Mouse (Mus musculus) CH12.LX (cell line): Measurements from ENCODE around the gene Angel2. TPM values are rescaled to one million over a fixed set of nuclear protein-coding genes. Genes with fewer than 3 reads are reported as not detected.
A peak's percentile ranks its signal among the peaks of the same experiment; 100 is the strongest.

Source experiments
- DNase-seq: peaks from one replicate; pipeline ENCODE4 v3.0.0-alpha.2; 2013; ENCODE audit errors: extremely low read depth
- H3K27ac ChIP-seq: 2 replicates; pipeline ENCODE4 v1.5.1; 2012; ENCODE audit warnings: low read depth, mild to moderate bottlenecking, control low read depth, moderate library complexity; ENCODE audit not compliant: insufficient read depth
- H3K27me3 ChIP-seq: replicated peaks from 2 replicates; pipeline ENCODE3; 2012; ENCODE audit warnings: inconsistent platforms
- H3K36me3 ChIP-seq, 2 experiments: replicated peaks in 1 of 2; 2 replicates each; pipeline versions ENCODE3 to v1.6.1; 2012; ENCODE audit warnings: inconsistent platforms in 1 of 2, low read length in 1 of 2, mild to moderate bottlenecking in 1 of 2, mixed read lengths in 1 of 2, moderate library complexity in 1 of 2; ENCODE audit not compliant: control insufficient read depth in 1 of 2, insufficient read depth in 1 of 2
- H3K4me1 ChIP-seq, 2 experiments: 2 replicates each; pipeline ENCODE4 v1.6.1; 2012; ENCODE audit warnings: inconsistent platforms in 1 of 2, moderate library complexity in 1 of 2; ENCODE audit not compliant: insufficient read depth in 2 of 2, control insufficient read depth in 1 of 2
- H3K4me2 ChIP-seq: 2 replicates; pipeline ENCODE4 v1.6.1; 2012; ENCODE audit warnings: low read depth, mild to moderate bottlenecking, control low read depth; ENCODE audit not compliant: poor library complexity, insufficient read depth, severe bottlenecking
- H3K4me3 ChIP-seq, 3 experiments: fragments of 150-350 bp in 1 of 3; sonication (generic) in 1 of 3; replicated peaks in 1 of 3; 2 replicates each; pipeline versions ENCODE3 to v1.5.1; 2011 to 2012; ENCODE audit warnings: low read depth in 2 of 3, low read length in 2 of 3, mild to moderate bottlenecking in 2 of 3, moderate library complexity in 2 of 3, control low read depth in 1 of 3, improper control_type of control experiment in 1 of 3, inconsistent platforms in 1 of 3, mixed read lengths in 1 of 3; ENCODE audit not compliant: poor library complexity in 1 of 3
- H3K79me2 ChIP-seq: replicated peaks from 2 replicates; pipeline ENCODE4 v1.6.1; 2012; ENCODE audit warnings: mild to moderate bottlenecking, moderate library complexity; ENCODE audit not compliant: control insufficient read depth, poor library complexity, insufficient read depth, severe bottlenecking; ENCODE audit errors: extremely low read depth
- H3K9ac ChIP-seq: 2 replicates; pipeline ENCODE4 v1.6.1; 2012; ENCODE audit warnings: low read depth, mild to moderate bottlenecking, control low read depth, moderate library complexity; ENCODE audit not compliant: insufficient read depth
- H3K9me3 ChIP-seq: replicated peaks from 2 replicates; pipeline ENCODE3; 2012; ENCODE audit warnings: low read length, inconsistent platforms, mixed read lengths
- BHLHE40 ChIP-seq: IDR thresholded peaks from 2 replicates; pipeline ENCODE4 v1.6.1; 2011; ENCODE audit warnings: mild to moderate bottlenecking, low read depth, low read length, improper control_type of control experiment
- CHD1 ChIP-seq: IDR thresholded peaks from 2 replicates; pipeline ENCODE4 v1.6.1; 2012; ENCODE audit warnings: low read depth, low read length, improper control_type of control experiment, inconsistent platforms
- CHD2 ChIP-seq: IDR thresholded peaks from 2 replicates; pipeline ENCODE4 v1.6.1; 2011; ENCODE audit warnings: low read length, improper control_type of control experiment
- CTCF ChIP-seq, 2 experiments: IDR thresholded peaks in 1 of 2; conservative IDR thresholded peaks in 1 of 2; 2 replicates each; pipeline ENCODE4 v1.5.1; 2011 to 2012; ENCODE audit warnings: low read depth in 2 of 2, low read length in 2 of 2, improper control_type of control experiment in 1 of 2, inconsistent platforms in 1 of 2, mild to moderate bottlenecking in 1 of 2, moderate library complexity in 1 of 2
- ELF1 ChIP-seq: IDR thresholded peaks from 2 replicates; pipeline ENCODE4 v1.6.1; 2014; ENCODE audit warnings: low read depth, mild to moderate bottlenecking, inconsistent platforms, low read length, improper control_type of control experiment
- ETS1 ChIP-seq: conservative IDR thresholded peaks from 2 replicates; pipeline ENCODE4 v1.6.1; 2012; ENCODE audit warnings: low read depth, mild to moderate bottlenecking, inconsistent platforms, low read length, improper control_type of control experiment, moderate library complexity
- HCFC1 ChIP-seq: IDR thresholded peaks from 2 replicates; pipeline ENCODE4 v1.6.1; 2012; ENCODE audit warnings: low read depth, mild to moderate bottlenecking, inconsistent platforms, low read length, improper control_type of control experiment
- IRF4 ChIP-seq: IDR thresholded peaks from 2 replicates; pipeline ENCODE4 v1.6.1; 2014; ENCODE audit warnings: low read depth, mild to moderate bottlenecking, inconsistent platforms, low read length, improper control_type of control experiment
- JUN ChIP-seq: IDR thresholded peaks from 2 replicates; pipeline ENCODE4 v1.6.1; 2011; ENCODE audit warnings: low read depth, mild to moderate bottlenecking, low read length, improper control_type of control experiment, moderate library complexity; ENCODE audit not compliant: insufficient read depth
- KAT2A ChIP-seq: IDR thresholded peaks from 2 replicates; pipeline ENCODE4 v1.6.1; 2012; ENCODE audit warnings: low read length, improper control_type of control experiment, inconsistent platforms; ENCODE audit not compliant: insufficient replicate concordance
- MAX ChIP-seq: IDR thresholded peaks from 2 replicates; pipeline ENCODE4 v1.6.1; 2011; ENCODE audit warnings: low read length, improper control_type of control experiment
- MAZ ChIP-seq: IDR thresholded peaks from 2 replicates; pipeline ENCODE4 v1.6.1; 2012; ENCODE audit warnings: low read depth, mild to moderate bottlenecking, inconsistent platforms, low read length, improper control_type of control experiment, moderate library complexity
- MEF2A ChIP-seq: IDR thresholded peaks from 2 replicates; pipeline ENCODE4 v1.6.1; 2014; ENCODE audit warnings: low read depth, mild to moderate bottlenecking, inconsistent platforms, low read length, improper control_type of control experiment, borderline replicate concordance
- MXI1 ChIP-seq: IDR thresholded peaks from 2 replicates; pipeline ENCODE4 v1.6.1; 2011; ENCODE audit warnings: mild to moderate bottlenecking, low read depth, low read length, improper control_type of control experiment
- NELFE ChIP-seq: IDR thresholded peaks from 2 replicates; pipeline ENCODE4 v1.6.1; 2011; ENCODE audit warnings: low read depth, low read length, improper control_type of control experiment
- NRF1 ChIP-seq: IDR thresholded peaks from 2 replicates; pipeline ENCODE4 v1.6.1; 2014; ENCODE audit warnings: low read depth, mild to moderate bottlenecking, inconsistent platforms, low read length, improper control_type of control experiment, moderate library complexity
- PAX5 ChIP-seq: IDR thresholded peaks from 2 replicates; pipeline ENCODE4 v1.6.1; 2012; ENCODE audit warnings: low read length, inconsistent platforms, mixed read lengths
- POLR2A ChIP-seq: IDR thresholded peaks from 2 replicates; pipeline ENCODE4 v1.6.1; 2011; ENCODE audit warnings: low read depth, mild to moderate bottlenecking, improper control_type of control experiment, low read length
- POLR2AphosphoS2 ChIP-seq: IDR thresholded peaks from 2 replicates; pipeline ENCODE4 v1.6.1; 2011; ENCODE audit warnings: low read depth, low read length, improper control_type of control experiment
- RAD21 ChIP-seq: IDR thresholded peaks from 2 replicates; pipeline ENCODE4 v1.6.1; 2011; ENCODE audit warnings: low read depth, mild to moderate bottlenecking, low read length, improper control_type of control experiment, moderate library complexity
- RCOR1 ChIP-seq: conservative IDR thresholded peaks from 2 replicates; pipeline ENCODE4 v1.6.1; 2012; ENCODE audit warnings: low read depth, mild to moderate bottlenecking, inconsistent platforms, low read length, improper control_type of control experiment
- SIN3A ChIP-seq: IDR thresholded peaks from 2 replicates; pipeline ENCODE4 v1.6.1; 2012; ENCODE audit warnings: low read length, improper control_type of control experiment, inconsistent platforms
- SMC3 ChIP-seq: IDR thresholded peaks from 2 replicates; pipeline ENCODE4 v1.6.1; 2011; ENCODE audit warnings: low read depth, low read length, improper control_type of control experiment
- TBP ChIP-seq: conservative IDR thresholded peaks from 2 replicates; pipeline ENCODE4 v1.6.1; 2011; ENCODE audit warnings: low read depth, low read length, improper control_type of control experiment
- TCF12 ChIP-seq: IDR thresholded peaks from 2 replicates; pipeline ENCODE4 v1.6.1; 2014; ENCODE audit warnings: low read depth, mild to moderate bottlenecking, inconsistent platforms, low read length, improper control_type of control experiment
- UBTF ChIP-seq: IDR thresholded peaks from 2 replicates; pipeline ENCODE4 v1.6.1; 2012; ENCODE audit warnings: low read depth, mild to moderate bottlenecking, inconsistent platforms, low read length, improper control_type of control experiment, moderate library complexity
- ZC3H11A ChIP-seq: IDR thresholded peaks from 2 replicates; pipeline ENCODE4 v1.6.1; 2012; ENCODE audit warnings: low read depth, mild to moderate bottlenecking, inconsistent platforms, low read length, improper control_type of control experiment
- ZMIZ1 ChIP-seq: IDR thresholded peaks from 2 replicates; pipeline ENCODE4 v1.6.1; 2012; ENCODE audit warnings: low read depth, mild to moderate bottlenecking, inconsistent platforms, low read length, improper control_type of control experiment
- dilution Hi-C: fragments of 300-500 bp; cut with MboI; formaldehyde crosslinking; loops from 2 replicates; pipeline ENCODE4 v1.14.3; 2020; ENCODE audit warnings: low sequenced_read_pairs; ENCODE audit not compliant: extremely low pct_unique_long_range_greater_than_20kb, extremely low pct_ligation_motif_present
- in situ Hi-C: fragments of 300-500 bp; cut with MboI; formaldehyde crosslinking; loops from 3 replicates; pipeline ENCODE4 v1.14.3; 2019; ENCODE audit warnings: low sequenced_read_pairs, low pct_ligation_motif_present, low pct_unique_long_range_greater_than_20kb, mixed read lengths
- polyA plus RNA-seq: library from polyadenylated mRNA; unstranded; fragments of >175 nt; gene quantifications from 2 replicates; pipeline ENCODE4 v1.2.1, GENCODE M21; 2012; ENCODE audit warnings: low read depth; ENCODE audit not compliant: insufficient read length
- total RNA-seq, 2 experiments: library from RNA; depleted of rRNA; stranded (reverse); fragments of 300-350 nt in 1 of 2; fragments of >200 nt in 1 of 2; gene quantifications; 2 replicates each; pipeline ENCODE4 v1.2.3; 2012 to 2014

Angel2 gene
- total and polyA plus RNA-seq, 3 experiments: 24.4 to 49.9 (median 34.8) TPM

GRCm38 (mm10) chr1:190910836-190911235 is 14.1 kb upstream of the Angel2 start:
- H3K79me2 ChIP-seq: no peaks in the 10 kb centered on the region
- H3K27ac ChIP-seq: no peak overlapping the region
- peaks cover 0 to 10% of the 10 kb centered on the region in 2 experiments for H3K36me3 ChIP-seq
- H3K9me3 ChIP-seq: no peaks in the 10 kb centered on the region
- DNase-seq: no peak
- peak overlapping the region; percentile 33; the same call in 1 of the 2 replicates for H3K9ac ChIP-seq
- peak overlapping the region; percentile 67 to 89 (median 78) for H3K4me3 ChIP-seq
- dilution Hi-C loops (no loop called here), in situ Hi-C loops (no loop called here)
- H3K4me2 ChIP-seq: peak overlapping the region; percentile 66
- H3K27me3 ChIP-seq: no peaks in the 10 kb centered on the region
- no peak for TF ChIP-seq MXI1
- no peak for TF ChIP-seq POLR2AphosphoS2
- TF ChIP-seq JUN: no peak
- no peak for TF ChIP-seq ZC3H11A
- no peak for TF ChIP-seq SMC3
- H3K4me1 ChIP-seq: peaks cover 2 to 24% of the 10 kb centered on the region in 2 experiments

- Histone ChIP-seq H3K79me2 (no peaks in the 10 kb centered on the region), H3K9ac (peak within 1 kb of the TSS; percentile 33), H3K27ac (no peak within 1 kb of the TSS), H3K4me2 (peak within 1 kb of the TSS; percentile 67), H3K4me1 (peaks cover 5 to 25% of the 10 kb centered on the region in 2 experiments), H3K4me3 (peak within 1 kb of the TSS; percentile 67 to 89 (median 78)), H3K36me3 (peaks cover 0 to 6% of the 10 kb centered on the region in 2 experiments), H3K9me3 (no peaks in the 10 kb centered on the region), H3K27me3 (no peaks in the 10 kb centered on the region)
- dilution Hi-C loops (no loop called here), in situ Hi-C loops (no loop called here)
- TF ChIP-seq BHLHE40 (peak; percentile 82), RAD21 (no peak), CHD2 (peak; percentile 86), KAT2A (peak; percentile 83; the same call in 1 of the 2 replicates), TBP (no peak), MEF2A (0 out of 2 replicates have a peak, but pooled peaks have one; percentile 16), SIN3A (peak; percentile 95), NELFE (peak; percentile 86), CHD1 (peak; percentile 60; the same call in 1 of the 2 replicates), MAZ (peak; percentile 88), NRF1 (no peak), IRF4 (peak; percentile 38), CTCF (conservative IDR thresholded peaks at IDR 0.05 in 1 of 2, IDR thresholded peaks at IDR 0.05 in 1 of 2; ENCODE audit: low read depth in 2 of 2, low read length in 2 of 2) (no peak), ELF1 (peak; percentile 83), TCF12 (peak; percentile 67), PAX5 (no peak), ETS1 (peak; percentile 66; the same call in 1 of the 2 replicates), MXI1 (peak; percentile 93), UBTF (0 out of 2 replicates have a peak, but pooled peaks have one; percentile 52), MAX (peak; percentile 66), POLR2A (peak; percentile 89), HCFC1 (peak; percentile 87), POLR2AphosphoS2 (no peak; the same call in 1 of the 2 replicates), RCOR1 (0 out of 2 replicates have a peak, but pooled peaks have one; percentile 36), ZMIZ1 (peak; percentile 60; the same call in 1 of the 2 replicates)
- peak; percentile 61 for DNase-seq
Observed at GRCm38 (mm10) chr1:190911415-190912123, 13.3 kb upstream of the Angel2 start, which contains the start of gene Rps6kc1. Rps6kc1 (minus strand) TSS chr1:190911770.
